ENCODE assay signal across 24 mouse cellular contexts in the genomic region with DNA sequence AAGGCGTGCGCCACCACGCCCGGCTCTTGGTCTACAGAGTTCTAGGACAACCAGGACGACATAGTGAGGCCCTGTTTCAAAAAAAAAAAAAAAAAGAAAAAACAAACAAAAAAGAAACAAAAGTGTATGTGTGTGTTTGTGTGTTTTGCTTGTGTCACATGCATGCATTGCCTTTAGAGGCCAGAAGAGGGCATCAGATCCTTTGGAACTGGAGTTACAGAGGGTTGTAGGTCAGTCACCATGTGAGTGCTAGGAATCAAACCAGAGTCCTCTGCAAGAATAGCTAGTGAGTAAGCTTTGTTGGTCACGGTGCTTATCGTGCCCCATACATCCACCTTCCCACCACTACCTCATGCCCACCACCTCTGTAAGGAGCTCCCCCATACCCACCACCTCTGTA. TPM values are rescaled to one million over a fixed set of nuclear protein-coding genes. Genes with fewer than 3 reads are reported as not detected.
DNase-seq lines count a peak whose midpoint lies in the region; ATAC-seq and TF ChIP-seq lines count a peak whose summit lies in the region.
"Had no signal": no experiment of that assay in that cellular context is flagged by ENCODE, and none has a peak within 500 bp of the region (broad histone marks: within the 10 kb centered on the region; RNA-seq: fewer than 3 reads in every experiment).

No protein-coding gene starts in this region.

- WGBS in kidney, postnatal 0 days = 98% methylated on average over 7 of the region's 7 CpGs
- 94% methylated on average over 7 of the region's 7 CpGs for WGBS in midbrain, postnatal 0 days
- 93% methylated on average over 7 of the region's 7 CpGs for WGBS in midbrain, embryonic 13.5 days
- WGBS in stomach, postnatal 0 days = 92% methylated on average over 7 of the region's 7 CpGs

- H3K4me1 ChIP-seq in kidney, postnatal 0 days (replicated peaks; ENCODE audit: insufficient read depth, low read length) = peaks cover 19% of the 10 kb centered on the region
- no peaks in the 10 kb centered on the region for H3K4me1 ChIP-seq in midbrain, postnatal 0 days (ENCODE audit: insufficient read depth, low read length)
- H3K4me1 ChIP-seq in midbrain, embryonic 13.5 days (replicated peaks) = 0 out of 2 replicates have a peak, but pooled peaks cover 3% of the 10 kb centered on the region
- peaks cover 5% of the 10 kb centered on the region for H3K4me1 ChIP-seq in stomach, postnatal 0 days (replicated peaks; ENCODE audit: control insufficient read depth, insufficient read depth)
- H3K4me1 ChIP-seq: hindbrain, embryonic 15.5 days; neural tube, embryonic 12.5 days had no signal

- H3K4me2 ChIP-seq in kidney, postnatal 0 days (ENCODE audit: low read length) = no peak overlapping the region
- H3K4me2 ChIP-seq in midbrain, postnatal 0 days (ENCODE audit: low read depth, low read length, poor library complexity, severe bottlenecking) = no peak overlapping the region
- no peak overlapping the region for H3K4me2 ChIP-seq in midbrain, embryonic 13.5 days (replicated peaks)
- no peak overlapping the region for H3K4me2 ChIP-seq in stomach, postnatal 0 days (replicated peaks; ENCODE audit: low read depth)
- H3K4me2 ChIP-seq: embryonic facial prominence, embryonic 15.5 days; heart, embryonic 12.5 days; hindbrain, embryonic 15.5 days; limb, embryonic 13.5 days; neural tube, embryonic 12.5 days had no signal

- no peaks in the 10 kb centered on the region for H3K9me3 ChIP-seq in kidney, postnatal 0 days (replicated peaks; ENCODE audit: low read length)
- no peaks in the 10 kb centered on the region for H3K9me3 ChIP-seq in midbrain, postnatal 0 days (ENCODE audit: low read length)
- H3K9me3 ChIP-seq in midbrain, embryonic 13.5 days = no peaks in the 10 kb centered on the region
- H3K9me3 ChIP-seq in stomach, postnatal 0 days (ENCODE audit: control insufficient read depth, low read length) = no peaks in the 10 kb centered on the region
- H3K9me3 ChIP-seq: embryonic facial prominence, embryonic 15.5 days; hindbrain, embryonic 15.5 days; limb, embryonic 13.5 days; midbrain, embryonic 10.5 days; neural tube, embryonic 12.5 days had no signal

- H3K27ac ChIP-seq in kidney, postnatal 0 days = no peak overlapping the region
- H3K27ac ChIP-seq in midbrain, postnatal 0 days (ENCODE audit: low read depth, low read length) = no peak overlapping the region
- H3K27ac ChIP-seq in midbrain, embryonic 13.5 days = no peak overlapping the region
- H3K27ac ChIP-seq in stomach, postnatal 0 days (replicated peaks) = no peak overlapping the region
- H3K27ac ChIP-seq: hindbrain, embryonic 15.5 days; limb, embryonic 13.5 days; midbrain, embryonic 10.5 days; neural tube, embryonic 12.5 days had no signal

- H3K36me3 ChIP-seq in kidney, postnatal 0 days (ENCODE audit: insufficient read depth, low read length) = no peaks in the 10 kb centered on the region
- H3K36me3 ChIP-seq in midbrain, postnatal 0 days (ENCODE audit: insufficient read depth, low read length) = no peaks in the 10 kb centered on the region
- no peaks in the 10 kb centered on the region for H3K36me3 ChIP-seq in midbrain, embryonic 13.5 days
- no peaks in the 10 kb centered on the region for H3K36me3 ChIP-seq in stomach, postnatal 0 days (ENCODE audit: control insufficient read depth, insufficient read depth, low read length)
- H3K36me3 ChIP-seq: embryonic facial prominence, embryonic 15.5 days; heart, embryonic 12.5 days; hindbrain, embryonic 15.5 days; limb, embryonic 13.5 days; midbrain, embryonic 10.5 days; neural tube, embryonic 12.5 days had no signal

- H3K27me3 ChIP-seq in kidney, postnatal 0 days (ENCODE audit: insufficient read depth, low read length) = no peaks in the 10 kb centered on the region
- H3K27me3 ChIP-seq in midbrain, postnatal 0 days (ENCODE audit: insufficient read depth, low read length) = no peaks in the 10 kb centered on the region
- H3K27me3 ChIP-seq in midbrain, embryonic 13.5 days = no peaks in the 10 kb centered on the region
- no peaks in the 10 kb centered on the region for H3K27me3 ChIP-seq in stomach, postnatal 0 days (ENCODE audit: control insufficient read depth, insufficient read depth, low read length)
- H3K27me3 ChIP-seq: embryonic facial prominence, embryonic 15.5 days; heart, embryonic 12.5 days; hindbrain, embryonic 15.5 days; limb, embryonic 13.5 days; neural tube, embryonic 12.5 days had no signal

- no peak overlapping the region for H3K4me3 ChIP-seq in kidney, postnatal 0 days (replicated peaks; ENCODE audit: low read depth, low read length)
- no peak overlapping the region for H3K4me3 ChIP-seq in midbrain, postnatal 0 days (ENCODE audit: low read depth, low read length)
- H3K4me3 ChIP-seq in midbrain, embryonic 13.5 days (replicated peaks) = no peak overlapping the region
- no peak overlapping the region for H3K4me3 ChIP-seq in stomach, postnatal 0 days (ENCODE audit: low read depth, low read length)
- H3K4me3 ChIP-seq: embryonic facial prominence, embryonic 15.5 days; heart, embryonic 12.5 days; hindbrain, embryonic 15.5 days; limb, embryonic 13.5 days; midbrain, embryonic 10.5 days; neural tube, embryonic 12.5 days had no signal

- ATAC-seq in CD4-positive, CD25-positive, alpha-beta regulatory T cell, adult 4 months = no peak
- no peak for ATAC-seq in kidney, postnatal 0 days (replicated peaks; ENCODE audit: low FRiP score, low read depth)
- no peak for ATAC-seq in midbrain, postnatal 0 days (ENCODE audit: low FRiP score)
- no peak for ATAC-seq in midbrain, embryonic 13.5 days
- no peak for ATAC-seq in stomach, postnatal 0 days (ENCODE audit: low FRiP score, low TSS enrichment)
- ATAC-seq: forebrain, embryonic 16.5 days had no signal

- TF ChIP-seq EP300 in stomach, postnatal 0 days (optimal IDR thresholded peaks at IDR 0.05) = no peak

- H3K9ac ChIP-seq in kidney, postnatal 0 days (ENCODE audit: low read depth, low read length) = no peak overlapping the region
- H3K9ac ChIP-seq in midbrain, postnatal 0 days (replicated peaks; ENCODE audit: low read length, poor library complexity, severe bottlenecking) = no peak overlapping the region
- H3K9ac ChIP-seq in midbrain, embryonic 13.5 days (replicated peaks) = no peak overlapping the region
- H3K9ac ChIP-seq in stomach, postnatal 0 days (ENCODE audit: low read length) = no peak overlapping the region
- H3K9ac ChIP-seq: embryonic facial prominence, embryonic 15.5 days; heart, embryonic 12.5 days; hindbrain, embryonic 15.5 days; limb, embryonic 13.5 days; neural tube, embryonic 12.5 days had no signal

- peak; percentile 19 for DNase-seq in CD4-positive, CD25-positive, alpha-beta regulatory T cell, adult 2 months (ENCODE audit: low read depth, low spot score)
- DNase-seq in kidney, postnatal 0 days (ENCODE audit: low spot score) = no peak
- no peak for DNase-seq in kidney, postnatal 10 days
- no peak for DNase-seq in midbrain, postnatal 0 days (ENCODE audit: low spot score)
- no peak for DNase-seq in stomach, postnatal 0 days (ENCODE audit: low spot score)
- DNase-seq in thymus, postnatal 25 days = no peak
- DNase-seq: adrenal gland, postnatal 25 days; cerebellum, adult 11 months; cerebellum, postnatal 14 days; embryo, embryonic 11 days; heart, postnatal 36 days; kidney, adult 11 months; kidney, postnatal 25 days; lung, postnatal 36 days; thymus, adult 2 months had no signal

- peak; percentile 47; the same call in 1 of the 2 replicates for TF ChIP-seq CTCF in kidney, postnatal 0 days (IDR thresholded peaks at IDR 0.05; ENCODE audit: low read depth)
- TF ChIP-seq CTCF in midbrain, postnatal 0 days (IDR thresholded peaks at IDR 0.05) = peak; percentile 31
- peak; percentile 53 for TF ChIP-seq CTCF in stomach, postnatal 0 days (IDR thresholded peaks at IDR 0.05; ENCODE audit: low read depth)

RNA-seq across cellular contexts. Expression of a gene that starts 31.4 kb away (rescaled TPM):
- 10 to 100 TPM; 18.5 to 35.3 TPM for polyA plus RNA-seq in CD4-positive, CD25-positive, alpha-beta regulatory T cell, adult 4 months (2017; shearing (Covaris generic))
- polyA plus RNA-seq in kidney, postnatal 0 days (2015; fragmentation: Nextera tagmentation; extraction: Ambion mirVana) = 488 and 506 TPM in 2 replicates
- 51.7 and 72.8 TPM in 2 replicates for total RNA-seq in midbrain, postnatal 0 days (2014; rRNA removed)
- 264 and 292 TPM in 2 replicates for polyA plus RNA-seq in midbrain, postnatal 0 days (2015; fragmentation: Nextera tagmentation; extraction: Ambion mirVana)
- polyA plus RNA-seq in midbrain, embryonic 13.5 days (2015; fragmentation: Nextera tagmentation; extraction: Ambion mirVana) = 246 and 342 TPM in 2 replicates
- polyA plus RNA-seq in stomach, postnatal 0 days (2015; fragmentation: Nextera tagmentation; extraction: Ambion mirVana) = 331 and 337 TPM in 2 replicates

RNA-seq across cellular contexts. Expression of a gene that starts 56.6 kb away (rescaled TPM):
- polyA plus RNA-seq in CD4-positive, CD25-positive, alpha-beta regulatory T cell, adult 4 months (2017; shearing (Covaris generic)) = 10 to 100 TPM; 41.0 to 43.8 TPM
- 22.5 and 23.1 TPM in 2 replicates for polyA plus RNA-seq in kidney, postnatal 0 days (2015; fragmentation: Nextera tagmentation; extraction: Ambion mirVana)
- 13.9 and 20.1 TPM in 2 replicates for total RNA-seq in midbrain, postnatal 0 days (2014; rRNA removed)
- 16.3 and 19.9 TPM in 2 replicates for polyA plus RNA-seq in midbrain, postnatal 0 days (2015; fragmentation: Nextera tagmentation; extraction: Ambion mirVana)
- polyA plus RNA-seq in midbrain, embryonic 13.5 days (2015; fragmentation: Nextera tagmentation; extraction: Ambion mirVana) = 27.7 and 28.8 TPM in 2 replicates
- 15.0 and 16.4 TPM in 2 replicates for polyA plus RNA-seq in stomach, postnatal 0 days (2015; fragmentation: Nextera tagmentation; extraction: Ambion mirVana)
